Mouse (Mus musculus) limb, embryonic 10.5 days (tissue): Measurements from ENCODE around the gene Ctnnbl1. TPM values are rescaled to one million over a fixed set of nuclear protein-coding genes. Genes with fewer than 3 reads are reported as not detected.
A peak's percentile ranks its signal among the peaks of the same experiment; 100 is the strongest.

Experiments used
- DNase-seq: peaks from one replicate; pipeline ENCODE4 v3.0.0-alpha.2; 2017; ENCODE audit warnings: low spot score
- H3K27ac ChIP-seq: fragments of 300-500 bp; sonication (generic); 2 replicates; pipeline ENCODE4 v1.5.1; 2016; ENCODE audit warnings: mild to moderate bottlenecking
- H3K27me3 ChIP-seq: fragments of 300-500 bp; sonication (generic); 2 replicates; pipeline ENCODE4 v1.6.1; 2016; ENCODE audit warnings: low read depth, mild to moderate bottlenecking; ENCODE audit not compliant: poor library complexity, severe bottlenecking
- H3K36me3 ChIP-seq: fragments of 300-500 bp; sonication (generic); 2 replicates; pipeline ENCODE4 v1.6.1; 2016; ENCODE audit warnings: mild to moderate bottlenecking, moderate library complexity
- H3K4me1 ChIP-seq: fragments of 300-500 bp; sonication (generic); 2 replicates; pipeline ENCODE4 v1.6.1; 2016
- H3K4me3 ChIP-seq: fragments of 300-500 bp; sonication (generic); 2 replicates; pipeline ENCODE4 v1.5.1; 2016; ENCODE audit warnings: mild to moderate bottlenecking, moderate library complexity
- H3K9me3 ChIP-seq: fragments of 300-500 bp; sonication (generic); replicated peaks from 2 replicates; pipeline ENCODE4 v1.6.1; 2016; ENCODE audit warnings: mild to moderate bottlenecking
- WGBS: fragments of 180-500 bp; shearing (Covaris S2); methylation state at CpG from one replicate; pipeline ENCODE4 v1.1.7; 2016; 5-methylcytosine and 5-hydroxymethylcytosine counted together
- polyA plus RNA-seq: library from polyadenylated mRNA; unstranded; fragments of >200 nt; fragmentation: Nextera tagmentation; extraction: Ambion mirVana; gene quantifications from 2 replicates; pipeline ENCODE4 v1.2.1, GENCODE M21; 2016

The Ctnnbl1 gene
- polyA plus RNA-seq, 1 experiment from 2014 or later = 90.7 TPM

DNA sequence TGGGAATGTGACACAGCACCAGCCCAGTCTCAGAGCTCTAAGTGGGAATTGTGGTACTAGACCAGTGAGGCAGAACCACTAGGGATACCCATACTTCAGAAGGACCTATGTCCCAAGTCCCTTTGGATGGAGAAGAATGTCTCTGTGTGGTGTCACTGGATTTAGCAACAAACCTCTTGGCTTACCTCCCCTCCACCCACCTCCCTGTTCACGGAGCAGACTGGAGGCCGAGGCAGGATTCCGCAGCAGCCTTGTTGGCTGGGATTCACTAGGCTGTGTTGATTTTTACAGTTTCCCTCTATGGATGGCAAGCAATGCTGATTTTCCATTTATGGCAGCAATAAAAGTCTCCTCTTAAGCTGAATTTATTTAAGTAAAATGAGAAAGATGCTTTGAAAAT is 189.7 kb downstream of the Ctnnbl1 start:
- no peak for DNase-seq
- WGBS = 84% methylated on average over 3 of the region's 3 CpGs
- H3K4me1 ChIP-seq = peaks cover 45% of the 10 kb centered on the region
- no peak overlapping the region for H3K27ac ChIP-seq
- no peak overlapping the region for H3K4me3 ChIP-seq
- H3K27me3 ChIP-seq = peaks cover 58% of the 10 kb centered on the region
- no peaks in the 10 kb centered on the region for H3K9me3 ChIP-seq
- no peaks in the 10 kb centered on the region for H3K36me3 ChIP-seq

DNA sequence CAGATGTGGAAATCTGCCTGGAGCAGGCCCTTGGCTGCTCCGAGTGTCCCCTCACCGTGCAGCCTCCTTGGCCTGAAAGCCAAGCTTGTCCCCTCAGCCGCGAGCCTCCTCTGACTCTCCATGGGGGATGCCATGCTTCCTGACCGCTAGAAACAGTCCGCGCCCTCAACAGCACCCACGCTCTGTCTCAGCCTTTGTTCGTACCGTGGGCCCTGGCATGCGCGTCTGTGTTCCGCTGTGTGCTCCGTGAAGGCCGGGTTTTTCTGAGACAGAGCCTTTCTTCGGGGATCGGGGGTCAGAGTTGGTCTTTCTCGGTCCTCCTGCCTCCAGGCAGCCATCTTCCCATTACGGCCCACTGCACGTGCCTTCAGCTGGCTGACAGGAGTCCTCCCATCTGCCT is 190.2 kb downstream of the Ctnnbl1 start:
- DNase-seq = no peak
- Histone ChIP-seq H3K4me1 (peaks cover 45% of the 10 kb centered on the region), H3K27me3 (peaks cover 53% of the 10 kb centered on the region)

DNA sequence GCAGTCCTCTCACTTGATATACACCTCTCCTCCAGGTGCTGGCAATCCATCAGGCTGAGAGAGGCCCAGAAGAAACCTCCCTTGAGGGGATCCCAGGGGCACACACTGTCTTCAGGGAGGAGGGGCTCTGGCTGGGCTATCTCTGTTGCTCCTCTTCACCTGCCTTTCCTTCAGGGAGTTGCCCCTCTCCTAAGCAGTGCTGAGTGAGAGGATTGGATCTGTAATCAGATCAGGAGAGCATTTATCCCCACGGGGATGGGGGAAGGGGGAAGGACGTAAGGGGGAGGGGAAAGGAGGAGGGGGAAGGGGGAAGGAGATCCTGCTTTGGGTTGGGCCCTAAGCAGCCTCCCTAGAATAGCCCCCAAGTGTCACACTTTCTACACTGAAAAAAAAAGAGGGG is 190.6 kb downstream of the Ctnnbl1 start:
- Histone ChIP-seq H3K9me3 (no peaks in the 10 kb centered on the region), H3K36me3 (no peaks in the 10 kb centered on the region), H3K27ac (no peak overlapping the region; the same call in 1 of the 2 replicates), H3K4me1 (peaks cover 43% of the 10 kb centered on the region), H3K4me3 (no peak overlapping the region), H3K27me3 (peaks cover 49% of the 10 kb centered on the region)
- 25% methylated on average over 2 of the region's 2 CpGs for WGBS
- no peak for DNase-seq

More for the DNA sequence above, 190.2 kb downstream of the Ctnnbl1 start:
- no peaks in the 10 kb centered on the region for H3K9me3 ChIP-seq
- H3K4me3 ChIP-seq = no peak overlapping the region
- H3K36me3 ChIP-seq = no peaks in the 10 kb centered on the region
- no peak overlapping the region; the same call in 1 of the 2 replicates for H3K27ac ChIP-seq
- 61% methylated on average over 20 of the region's 20 CpGs for WGBS

DNA sequence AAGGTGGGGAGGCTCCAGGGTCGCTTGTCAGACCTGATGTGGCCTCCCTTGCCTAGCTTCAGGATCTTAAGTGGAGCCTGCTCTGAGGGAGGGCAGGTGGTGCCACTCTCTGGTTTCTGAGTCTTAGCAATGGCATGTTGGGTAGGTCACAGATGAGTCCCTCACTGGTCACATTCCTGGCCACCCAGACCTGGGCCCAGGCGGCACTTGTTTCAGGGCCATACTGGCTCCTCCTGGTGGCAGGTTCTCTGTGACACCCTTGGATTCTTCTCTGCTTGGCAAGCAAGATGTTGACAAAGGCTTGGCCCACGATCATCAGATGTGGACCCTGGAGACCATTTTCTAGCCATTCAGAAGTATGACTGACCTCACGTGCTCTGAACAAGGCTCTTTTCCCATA is 195.5 kb downstream of the Ctnnbl1 start:
- H3K36me3 ChIP-seq = no peaks in the 10 kb centered on the region
- H3K27ac ChIP-seq = no peak overlapping the region
- H3K4me1 ChIP-seq = peaks cover 21% of the 10 kb centered on the region
- 80% methylated on average over 4 of the region's 4 CpGs for WGBS
- H3K4me3 ChIP-seq = no peak overlapping the region
- DNase-seq = no peak
- no peaks in the 10 kb centered on the region for H3K9me3 ChIP-seq
- H3K27me3 ChIP-seq = peaks cover 12% of the 10 kb centered on the region

DNA sequence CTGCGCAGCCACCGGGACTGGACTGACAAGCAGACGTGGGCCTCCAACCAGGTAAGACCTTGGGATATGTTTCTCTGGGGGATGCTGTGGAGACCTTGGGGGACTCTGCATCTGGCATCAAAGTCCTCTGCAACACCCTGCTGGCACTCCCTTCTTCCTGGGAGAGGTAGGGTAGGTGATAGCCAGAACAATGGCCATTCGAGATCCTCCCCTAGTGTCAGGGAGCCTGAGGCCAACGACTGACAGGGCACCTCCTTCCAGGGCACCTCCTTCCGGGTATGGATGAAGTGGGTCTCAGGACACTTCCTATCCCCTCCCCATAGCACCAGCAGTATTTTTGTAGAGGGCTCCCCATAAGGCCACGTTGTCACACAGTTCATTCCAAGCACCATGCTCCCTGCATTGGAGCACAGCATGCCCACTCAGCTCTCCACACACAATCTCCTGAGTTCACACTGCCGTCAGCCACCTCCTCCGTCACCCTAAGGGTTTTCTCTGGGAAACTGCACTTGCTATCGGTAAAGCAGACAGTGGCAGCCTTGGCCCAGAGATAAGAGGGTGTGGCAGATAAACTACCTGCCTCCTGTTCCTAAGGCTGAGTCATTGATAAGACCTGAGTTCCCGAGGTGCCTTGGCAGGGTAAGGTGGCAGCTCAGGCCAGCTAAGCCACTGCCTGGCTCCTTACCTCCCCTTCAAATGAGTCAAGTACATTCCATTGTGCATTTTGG is 198.4 kb downstream of the Ctnnbl1 start:
- DNase-seq = no peak
- no peaks in the 10 kb centered on the region for H3K9me3 ChIP-seq
- H3K36me3 ChIP-seq = no peaks in the 10 kb centered on the region
- peaks cover 7% of the 10 kb centered on the region for H3K4me1 ChIP-seq
- H3K27ac ChIP-seq = no peak overlapping the region
- peaks cover 33% of the 10 kb centered on the region for H3K27me3 ChIP-seq
- WGBS = 78% methylated on average over 11 of the region's 11 CpGs
- H3K4me3 ChIP-seq = no peak overlapping the region

DNA sequence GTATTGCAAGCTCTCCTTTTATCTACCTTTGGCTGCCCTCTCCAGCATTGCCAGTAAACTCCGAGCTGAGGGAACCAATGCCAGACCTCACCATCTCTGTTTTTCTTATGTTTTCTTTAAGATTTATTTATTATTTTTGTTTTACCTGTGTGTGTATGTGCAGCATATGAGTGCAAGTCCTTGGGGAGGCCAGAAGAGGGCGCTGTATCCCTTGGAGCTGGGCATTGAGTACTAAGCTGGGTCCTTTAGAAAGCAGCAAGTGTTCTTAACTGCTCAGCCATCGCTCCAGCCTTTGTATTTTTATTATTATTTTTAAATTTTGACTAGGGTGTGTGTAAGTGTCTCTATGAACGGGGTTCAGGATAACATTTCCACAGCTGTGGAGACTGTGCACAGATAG is 199.5 kb downstream of the Ctnnbl1 start:
- no peak overlapping the region for H3K27ac ChIP-seq
- 78% methylated on average over 4 of the region's 4 CpGs for WGBS
- H3K9me3 ChIP-seq = no peaks in the 10 kb centered on the region
- no peaks in the 10 kb centered on the region for H3K36me3 ChIP-seq
- H3K27me3 ChIP-seq = peaks cover 44% of the 10 kb centered on the region
- no peak overlapping the region for H3K4me3 ChIP-seq
- no peak for DNase-seq
- H3K4me1 ChIP-seq = peaks cover 18% of the 10 kb centered on the region

DNA sequence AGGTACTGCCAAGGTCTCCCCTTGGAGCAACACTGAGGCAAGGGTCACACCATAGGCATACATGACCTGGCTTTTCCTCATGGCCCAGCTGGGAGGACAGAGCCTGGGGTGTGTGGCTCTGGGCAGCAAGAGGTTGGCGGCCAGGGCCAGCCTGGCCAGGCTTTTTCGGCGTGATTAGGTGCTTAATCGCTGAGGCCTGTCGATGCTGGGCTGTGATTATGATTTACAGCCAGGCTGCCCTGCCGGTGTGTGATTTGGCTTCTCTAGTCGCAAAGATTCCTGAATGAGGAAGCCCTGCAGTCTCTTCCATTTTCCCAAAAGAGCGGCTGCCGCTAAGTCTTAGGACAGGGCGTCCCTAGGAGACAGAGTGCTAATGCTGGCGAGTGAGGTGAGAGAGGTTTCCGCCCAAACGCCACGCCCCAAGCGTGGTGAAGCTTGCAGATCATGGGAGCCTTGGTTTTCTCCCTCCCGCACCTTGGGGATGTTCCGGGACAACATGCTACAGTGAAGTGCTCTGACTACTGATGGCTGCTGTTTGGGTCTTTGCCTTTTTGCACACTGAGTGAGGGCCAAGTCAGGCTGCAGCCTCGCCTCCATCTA is 203.5 kb downstream of the Ctnnbl1 start:
- peaks cover 35% of the 10 kb centered on the region for H3K4me1 ChIP-seq
- H3K27me3 ChIP-seq = peaks cover 75% of the 10 kb centered on the region
- no peaks in the 10 kb centered on the region for H3K9me3 ChIP-seq
- 1% methylated on average over 18 of the region's 18 CpGs for WGBS
- DNase-seq = no peak
- no peak overlapping the region for H3K27ac ChIP-seq
- peak overlapping the region; percentile 41 for H3K4me3 ChIP-seq
- no peaks in the 10 kb centered on the region for H3K36me3 ChIP-seq

Other genes with a start within 250 kb of the Ctnnbl1 start
- gene Nnat, start 177.3 kb upstream of the Ctnnbl1 start, polyA plus RNA-seq = 2,112 and 2,427 TPM in 2 replicates
- gene Blcap, start 166.1 kb upstream of the Ctnnbl1 start, polyA plus RNA-seq = 58.0 and 66.9 TPM in 2 replicates
- not detected in 2 replicates for gene Vstm2l, start 177.3 kb downstream of the Ctnnbl1 start, polyA plus RNA-seq